Mouse (Mus musculus): ENCODE results near the gene Il1f9.

DNA sequence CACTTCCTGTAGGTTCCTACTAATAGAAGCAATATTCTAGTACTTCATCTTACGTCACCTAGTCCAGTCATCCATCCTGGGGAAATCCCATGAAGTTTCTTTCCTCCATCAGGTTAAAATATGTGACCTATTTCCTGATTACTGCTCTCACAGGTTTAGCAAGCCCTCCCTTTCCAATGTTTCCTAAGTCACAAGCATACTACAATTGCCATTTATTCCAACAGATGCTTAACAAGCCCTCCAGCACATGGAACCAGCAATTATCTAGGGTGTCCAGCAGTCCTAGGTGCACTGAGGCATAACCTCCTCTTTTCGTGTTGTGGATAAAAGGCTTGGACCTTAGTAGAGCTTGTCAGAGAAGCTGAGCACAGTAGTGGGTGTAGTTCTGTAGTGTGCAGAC, 28.8 kb downstream of the Il1f9 start, which contains the start of gene Il1f6:
- TF ChIP-seq TAL1 (IDR thresholded peaks at IDR 0.05; ENCODE audit: low read length) (no peak), GATA1 (IDR thresholded peaks at IDR 0.05; ENCODE audit: low read length) (no peak)
